Mouse (Mus musculus) liver, embryonic 13.5 days (tissue): ENCODE data around the gene Fat3. TPM values are rescaled to one million over a fixed set of nuclear protein-coding genes. Genes with fewer than 3 reads are reported as not detected.

ENCODE experiments used
- ATAC-seq: fragments of 200-750 bp; cut with Nextera tagmentation; 2 replicates; pipeline ENCODE4 v1.8.0; 2017; ENCODE audit warnings: low read depth, mild to moderate bottlenecking, moderate number of reproducible peaks, moderate library complexity
- DNase-seq: peaks from one replicate; pipeline ENCODE4 v3.0.0; 2022
- H3K27ac ChIP-seq: fragments of 300-500 bp; sonication (generic); 2 replicates; pipeline ENCODE4 v1.5.1; 2015; ENCODE audit warnings: moderate library complexity, mild to moderate bottlenecking, inconsistent platforms
- H3K27me3 ChIP-seq: fragments of 300-500 bp; sonication (generic); 2 replicates; pipeline ENCODE4 v1.6.1; 2015; ENCODE audit warnings: mild to moderate bottlenecking, inconsistent platforms
- H3K36me3 ChIP-seq: fragments of 300-500 bp; sonication (generic); 2 replicates; pipeline ENCODE4 v1.6.1; 2015; ENCODE audit warnings: mild to moderate bottlenecking, inconsistent platforms
- H3K4me1 ChIP-seq: fragments of 300-500 bp; sonication (generic); replicated peaks from 2 replicates; pipeline ENCODE4 v1.6.1; 2015; ENCODE audit warnings: inconsistent platforms
- H3K4me2 ChIP-seq: fragments of 300-500 bp; sonication (generic); 2 replicates; pipeline ENCODE4 v1.6.1; 2015; ENCODE audit warnings: inconsistent platforms, mild to moderate bottlenecking, moderate library complexity
- H3K4me3 ChIP-seq: fragments of 300-500 bp; sonication (generic); replicated peaks from 2 replicates; pipeline ENCODE4 v1.5.1; 2015; ENCODE audit warnings: mild to moderate bottlenecking, inconsistent platforms
- H3K9ac ChIP-seq: fragments of 300-500 bp; sonication (generic); 2 replicates; pipeline ENCODE4 v1.6.1; 2015; ENCODE audit warnings: mild to moderate bottlenecking, inconsistent platforms
- H3K9me3 ChIP-seq: fragments of 300-500 bp; sonication (generic); replicated peaks from 2 replicates; pipeline ENCODE4 v1.6.1; 2016; ENCODE audit warnings: inconsistent platforms
- WGBS: fragments of 180-500 bp; shearing (Covaris S2); methylation state at CpG from one replicate; pipeline ENCODE4 v1.1.7; 2015; ENCODE audit not compliant: insufficient replicate concordance; 5-methylcytosine and 5-hydroxymethylcytosine counted together
- polyA plus RNA-seq: library from polyadenylated mRNA; unstranded; fragments of >200 nt; fragmentation: Nextera tagmentation; extraction: Ambion mirVana; gene quantifications from 2 replicates; pipeline ENCODE4 v1.2.1, GENCODE M21; 2015

Fat3 gene
- polyA plus RNA-seq, 1 experiment from 2014 or later = 0.07 TPM

DNA sequence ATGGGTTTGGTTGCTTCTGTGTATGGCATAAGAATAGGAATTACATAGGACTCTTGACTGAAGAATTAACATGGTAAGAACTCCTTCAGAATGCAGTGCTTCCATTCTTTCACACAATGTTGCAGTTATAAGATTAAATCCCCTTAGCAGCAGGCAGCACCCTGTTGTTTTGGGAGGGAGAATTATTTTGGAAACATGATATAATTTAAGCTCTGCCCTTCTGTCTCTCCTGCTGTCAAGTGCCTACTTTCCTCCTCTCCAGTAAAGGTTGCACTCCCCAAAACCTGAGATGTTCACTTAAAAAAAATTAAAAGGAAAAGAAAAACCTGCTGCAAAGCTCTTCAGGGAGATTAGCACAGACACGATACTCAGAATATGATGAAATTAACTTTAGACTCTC lies 228.3 kb downstream of the Fat3 start:
- no peak overlapping the region for H3K4me3 ChIP-seq
- H3K36me3 ChIP-seq = no peaks in the 10 kb centered on the region
- H3K27ac ChIP-seq = no peak overlapping the region
- H3K9me3 ChIP-seq = no peaks in the 10 kb centered on the region
- 54% methylated on average over 1 of the region's 1 CpGs for WGBS
- H3K4me2 ChIP-seq = no peak overlapping the region
- ATAC-seq = no peak
- no peaks in the 10 kb centered on the region for H3K27me3 ChIP-seq
- no peak overlapping the region for H3K9ac ChIP-seq
- DNase-seq = no peak
- no peaks in the 10 kb centered on the region for H3K4me1 ChIP-seq

GRCm38 (mm10) chr9:16270768-16271114 lies 230.3 kb downstream of the Fat3 start:
- Histone ChIP-seq H3K4me2 (no peak overlapping the region), H3K27ac (no peak overlapping the region), H3K4me3 (no peak overlapping the region), H3K4me1 (no peaks in the 10 kb centered on the region), H3K27me3 (no peaks in the 10 kb centered on the region), H3K36me3 (no peaks in the 10 kb centered on the region), H3K9me3 (no peaks in the 10 kb centered on the region), H3K9ac (no peak overlapping the region)
- DNase-seq (no peak), ATAC-seq (no peak)

DNA sequence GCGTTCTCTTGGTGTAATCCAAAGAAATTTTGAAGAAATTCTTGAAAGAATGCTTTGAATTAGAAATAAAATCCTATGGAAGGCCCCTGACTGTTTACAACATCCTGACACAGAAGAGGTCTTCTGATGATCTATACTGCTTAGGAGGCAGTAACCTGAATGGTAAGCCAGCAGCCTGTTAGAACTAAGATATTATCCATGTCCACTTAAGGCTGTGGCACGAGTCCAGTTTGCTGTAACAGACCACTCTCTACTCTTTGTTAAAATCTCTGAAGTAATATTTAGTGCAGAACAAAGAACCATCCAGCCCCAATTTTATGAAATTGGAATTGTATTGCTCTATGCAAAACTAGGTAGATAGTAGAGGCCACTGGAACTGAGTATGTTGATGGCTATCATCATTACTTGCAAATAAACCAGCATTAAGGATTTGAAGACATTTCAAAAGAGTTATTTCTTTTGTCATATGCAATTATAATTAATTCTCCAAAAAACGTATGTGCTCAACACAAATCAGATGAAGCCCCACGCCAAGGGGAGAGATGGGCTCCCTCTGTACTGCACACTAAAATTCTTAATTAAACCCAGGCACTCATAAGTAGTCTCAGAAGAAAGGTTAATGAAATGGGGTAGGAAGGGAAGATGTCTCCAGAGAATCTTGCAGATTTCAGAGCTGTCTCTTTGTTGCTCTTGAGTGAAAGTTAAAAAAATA lies 230.9 kb downstream of the Fat3 start:
- Histone ChIP-seq H3K4me3 (no peak overlapping the region), H3K36me3 (no peaks in the 10 kb centered on the region), H3K27ac (no peak overlapping the region), H3K9me3 (no peaks in the 10 kb centered on the region), H3K9ac (no peak overlapping the region), H3K4me2 (no peak overlapping the region), H3K27me3 (no peaks in the 10 kb centered on the region), H3K4me1 (no peaks in the 10 kb centered on the region)
- ATAC-seq (no peak), DNase-seq (no peak)
- 56% methylated on average over 4 of the region's 4 CpGs for WGBS

DNA sequence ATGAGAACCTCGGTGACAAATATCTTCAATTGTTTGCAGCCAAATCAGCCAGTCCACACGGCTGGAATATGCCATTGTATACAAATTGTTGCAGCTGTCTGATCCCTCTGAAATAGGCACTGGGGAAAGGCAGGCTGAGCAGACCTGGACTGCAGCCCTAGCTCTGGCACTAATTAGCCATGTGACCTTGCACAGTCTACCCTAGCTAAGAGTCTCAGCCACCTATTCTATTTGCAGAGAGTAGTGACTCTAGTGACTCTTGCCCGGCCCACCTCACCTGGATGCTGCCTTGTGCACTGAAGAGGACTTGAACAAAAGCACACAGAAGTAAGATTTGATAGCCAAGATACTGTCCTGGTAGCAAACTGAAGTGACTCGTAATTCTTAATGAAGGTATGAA lies 235.6 kb downstream of the Fat3 start:
- WGBS = 54% methylated on average over 4 of the region's 4 CpGs
- H3K27ac ChIP-seq = no peak overlapping the region

GRCm38 (mm10) chr9:16257241-16257840 lies 243.7 kb downstream of the Fat3 start:
- Histone ChIP-seq H3K27me3 (no peaks in the 10 kb centered on the region), H3K4me1 (no peaks in the 10 kb centered on the region), H3K36me3 (no peaks in the 10 kb centered on the region), H3K9me3 (no peaks in the 10 kb centered on the region), H3K4me2 (no peak overlapping the region), H3K9ac (no peak overlapping the region), H3K4me3 (no peak overlapping the region), H3K27ac (no peak overlapping the region)
- ATAC-seq (no peak), DNase-seq (no peak)
- 50% methylated on average over 3 of the region's 3 CpGs for WGBS

More for the DNA sequence above, 235.6 kb downstream of the Fat3 start:
- Histone ChIP-seq H3K9ac (no peak overlapping the region), H3K4me2 (no peak overlapping the region), H3K4me3 (no peak overlapping the region), H3K36me3 (no peaks in the 10 kb centered on the region), H3K4me1 (no peaks in the 10 kb centered on the region), H3K27me3 (no peaks in the 10 kb centered on the region), H3K9me3 (no peaks in the 10 kb centered on the region)
- DNase-seq (no peak), ATAC-seq (no peak)

DNA sequence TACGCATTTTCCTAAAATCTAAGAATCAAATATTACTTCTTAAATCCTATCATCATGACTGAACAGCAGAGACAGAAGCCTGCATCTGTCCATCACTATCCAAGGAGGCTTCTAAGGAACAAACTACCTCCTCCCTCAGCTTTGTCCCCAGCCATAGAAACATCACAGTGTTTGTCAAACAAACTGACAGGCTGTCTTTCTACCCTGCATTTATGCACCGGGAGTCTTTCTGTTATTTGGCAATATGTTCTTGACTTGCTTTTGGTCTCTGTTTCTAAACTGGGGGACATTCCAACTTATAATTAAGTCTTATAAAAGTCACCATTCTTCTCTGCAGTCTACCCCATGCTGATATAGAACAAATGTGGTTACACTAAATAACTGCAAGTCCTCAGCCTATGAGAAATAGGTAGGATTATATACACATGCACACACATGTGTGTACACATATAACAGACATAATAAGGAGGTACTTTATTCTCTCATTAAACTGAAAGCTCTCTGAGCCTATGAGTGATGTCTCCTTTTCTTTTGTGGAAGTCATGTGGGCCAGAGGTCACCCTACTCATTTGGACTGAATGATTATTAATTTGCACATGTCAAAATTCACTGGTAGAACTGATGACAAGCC lies 244.4 kb downstream of the Fat3 start:
- Histone ChIP-seq H3K4me1 (no peaks in the 10 kb centered on the region), H3K27me3 (no peaks in the 10 kb centered on the region), H3K36me3 (no peaks in the 10 kb centered on the region), H3K9ac (no peak overlapping the region), H3K4me2 (no peak overlapping the region), H3K9me3 (no peaks in the 10 kb centered on the region), H3K27ac (no peak overlapping the region), H3K4me3 (no peak overlapping the region)
- no peak for DNase-seq
- WGBS = 68% methylated on average over 2 of the region's 2 CpGs
- no peak for ATAC-seq

GRCm38 (mm10) chr9:16246741-16247140 lies 254.3 kb downstream of the Fat3 start:
- H3K9me3 ChIP-seq = no peaks in the 10 kb centered on the region
- H3K27me3 ChIP-seq = no peaks in the 10 kb centered on the region
- no peaks in the 10 kb centered on the region for H3K4me1 ChIP-seq
- no peak overlapping the region for H3K27ac ChIP-seq
- no peak overlapping the region for H3K4me2 ChIP-seq
- no peaks in the 10 kb centered on the region for H3K36me3 ChIP-seq
- H3K4me3 ChIP-seq = no peak overlapping the region
- H3K9ac ChIP-seq = no peak overlapping the region
- WGBS = 68% methylated on average over 4 of the region's 4 CpGs
- ATAC-seq = no peak
- DNase-seq = no peak

DNA sequence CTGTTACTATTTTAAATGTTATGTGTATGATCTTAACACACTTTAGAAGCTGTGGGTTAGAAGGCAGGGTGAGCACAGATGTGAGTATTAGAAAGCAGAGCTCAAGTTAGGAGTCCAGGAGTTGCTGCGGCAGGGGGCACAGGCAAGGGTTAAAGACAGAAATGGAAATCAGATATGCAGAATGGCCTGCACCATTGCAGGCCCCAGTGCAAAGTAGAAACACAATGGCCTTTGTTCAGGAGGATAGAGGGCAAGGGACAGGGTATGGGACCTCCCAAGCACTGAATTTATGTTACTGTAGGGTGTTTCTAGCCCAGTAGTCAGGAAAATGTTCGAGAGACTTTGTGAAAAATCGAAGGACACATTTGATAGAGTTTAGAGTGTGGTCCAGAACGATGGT lies 269.5 kb downstream of the Fat3 start:
- no peak for ATAC-seq
- 53% methylated on average over 4 of the region's 4 CpGs for WGBS
- Histone ChIP-seq H3K27me3 (no peaks in the 10 kb centered on the region), H3K4me3 (no peak overlapping the region), H3K9ac (no peak overlapping the region), H3K4me1 (peaks cover 24% of the 10 kb centered on the region), H3K9me3 (no peaks in the 10 kb centered on the region), H3K4me2 (no peak overlapping the region), H3K36me3 (no peaks in the 10 kb centered on the region), H3K27ac (no peak overlapping the region)
- DNase-seq = no peak

DNA sequence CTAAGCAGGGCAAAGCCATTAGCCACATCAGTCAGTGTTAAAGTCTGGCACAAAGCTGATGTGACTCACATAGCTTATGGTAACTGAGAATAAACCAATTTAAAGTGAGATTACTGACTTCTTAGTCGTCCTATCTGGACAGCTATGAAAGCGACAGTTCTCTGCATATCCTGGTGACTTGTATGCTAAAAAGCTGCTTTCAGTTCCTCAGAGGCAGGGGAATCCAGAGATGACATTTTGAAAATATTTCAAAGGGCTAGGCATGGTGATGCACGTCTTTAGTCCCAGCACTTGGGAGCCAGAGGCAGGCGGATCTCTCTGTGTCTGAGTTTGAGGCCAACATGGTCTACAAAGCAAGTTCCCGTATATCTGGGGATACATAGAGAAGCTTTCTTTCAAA lies 272.2 kb downstream of the Fat3 start:
- H3K4me3 ChIP-seq = no peak overlapping the region
- H3K27ac ChIP-seq = no peak overlapping the region
- 57% methylated on average over 5 of the region's 5 CpGs for WGBS
- no peak overlapping the region for H3K9ac ChIP-seq
- no peaks in the 10 kb centered on the region for H3K36me3 ChIP-seq
- DNase-seq = no peak
- no peaks in the 10 kb centered on the region for H3K27me3 ChIP-seq
- ATAC-seq = no peak
- no peaks in the 10 kb centered on the region for H3K9me3 ChIP-seq
- H3K4me1 ChIP-seq = peaks cover 25% of the 10 kb centered on the region
- no peak overlapping the region for H3K4me2 ChIP-seq

DNA sequence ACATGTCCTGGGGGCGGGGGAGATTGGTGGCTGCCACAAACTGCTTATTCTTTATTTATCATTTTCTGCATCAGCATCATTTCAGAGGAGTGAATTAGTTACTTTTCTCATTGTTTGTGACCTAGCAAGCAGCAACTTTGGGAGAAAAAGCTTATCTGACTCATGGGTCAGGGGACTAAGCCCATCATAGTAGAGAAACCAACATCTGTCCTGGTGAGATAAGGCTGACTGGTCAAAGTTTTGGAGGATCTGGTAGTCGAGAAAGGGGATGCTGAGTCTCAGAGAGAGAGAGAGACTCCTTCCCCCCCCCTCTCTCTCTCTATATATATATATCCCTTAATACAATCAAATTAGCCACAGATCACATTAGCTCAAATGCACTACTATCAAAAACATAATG lies 273.7 kb downstream of the Fat3 start:
- WGBS = 19% methylated on average over 2 of the region's 2 CpGs
- ATAC-seq (peak; percentile 82), DNase-seq (no peak)
- Histone ChIP-seq H3K4me1 (peaks cover 25% of the 10 kb centered on the region), H3K27ac (no peak overlapping the region), H3K4me3 (no peak overlapping the region), H3K9me3 (no peaks in the 10 kb centered on the region), H3K27me3 (no peaks in the 10 kb centered on the region), H3K9ac (no peak overlapping the region), H3K36me3 (no peaks in the 10 kb centered on the region), H3K4me2 (0 out of 2 replicates have a peak overlapping the region, but pooled peaks have one; percentile 19)

DNA sequence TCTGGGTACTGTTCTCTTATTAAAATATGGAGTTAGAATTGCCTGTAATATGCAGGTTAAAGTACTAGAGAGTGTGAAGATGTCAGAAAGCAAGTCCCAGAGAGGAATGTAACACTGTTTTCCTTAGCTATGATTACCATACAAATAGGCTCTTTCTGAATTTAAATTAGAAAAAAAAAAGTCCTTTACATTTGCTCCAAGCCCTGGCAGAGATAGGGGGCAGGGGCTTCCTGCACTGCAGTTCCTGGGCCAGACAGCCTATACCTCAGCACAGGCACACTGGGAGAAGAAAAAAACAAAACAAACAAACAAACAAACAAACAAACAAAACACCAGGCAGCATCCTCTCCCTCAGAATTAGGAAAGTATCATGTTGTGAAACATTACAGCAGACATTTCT lies 274.5 kb downstream of the Fat3 start:
- H3K9me3 ChIP-seq = no peaks in the 10 kb centered on the region
- no peak overlapping the region for H3K9ac ChIP-seq
- peaks cover 25% of the 10 kb centered on the region for H3K4me1 ChIP-seq
- H3K27ac ChIP-seq = no peak overlapping the region
- H3K27me3 ChIP-seq = no peaks in the 10 kb centered on the region
- no peak for DNase-seq
- no peak for ATAC-seq
- H3K36me3 ChIP-seq = no peaks in the 10 kb centered on the region
- no peak overlapping the region for H3K4me3 ChIP-seq
- no peak overlapping the region for H3K4me2 ChIP-seq

DNA sequence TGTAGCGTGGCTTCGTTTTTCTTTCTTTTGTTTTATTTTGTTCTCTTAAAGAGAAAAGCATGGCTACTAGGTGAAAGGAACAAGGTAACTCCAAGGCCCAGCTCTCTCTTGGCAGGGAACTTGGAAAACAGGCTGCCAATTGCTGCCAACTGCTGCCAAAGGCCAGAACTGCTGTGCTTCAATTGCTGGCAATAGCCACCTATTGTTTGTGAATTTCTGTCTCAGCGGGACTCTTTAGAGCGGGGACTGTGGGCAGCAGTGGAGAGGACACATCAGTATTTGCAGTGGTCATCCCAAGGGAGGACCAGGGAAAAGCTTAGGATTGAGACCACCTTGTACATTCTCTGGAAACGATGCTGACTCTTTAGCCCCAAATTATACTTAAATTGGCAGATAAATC lies 279.2 kb downstream of the Fat3 start:
- H3K4me1 ChIP-seq = peaks cover 4% of the 10 kb centered on the region
- ATAC-seq (no peak), DNase-seq (no peak)
- H3K36me3 ChIP-seq = no peaks in the 10 kb centered on the region
- no peak overlapping the region for H3K27ac ChIP-seq
- no peak overlapping the region for H3K9ac ChIP-seq
- H3K27me3 ChIP-seq = no peaks in the 10 kb centered on the region
- H3K4me3 ChIP-seq = no peak overlapping the region
- WGBS = 68% methylated on average over 5 of the region's 5 CpGs
- H3K4me2 ChIP-seq = no peak overlapping the region
- H3K9me3 ChIP-seq = no peaks in the 10 kb centered on the region
